Mouse (Mus musculus) thymus, postnatal 4 days (tissue): ENCODE results near the gene Slc7a1.
A peak's percentile ranks its signal among the peaks of the same experiment; 100 is the strongest.

Experiments
- DNase-seq: peaks from one replicate; pipeline ENCODE4 v3.0.0; 2021

Gene Slc7a1

GRCm38 (mm10) chr5:148399660-148400443 lies at the start of gene Slc7a1:
Gene Slc7a1, minus strand, starts transcription at chr5:148399904.
- peak; percentile 94 for DNase-seq

GRCm38 (mm10) chr5:148444974-148445373 lies 45.3 kb upstream of the Slc7a1 start:
- DNase-seq: no peak

- DNase-seq: no peak
These were observed 44.0 kb upstream of the Slc7a1 start for GRCm38 (mm10) chr5:148443734-148444133.

- DNase-seq: no peak
These were observed 36.0 kb upstream of the Slc7a1 start for GRCm38 (mm10) chr5:148435660-148436059.

- DNase-seq: no peak
These were observed 32.4 kb upstream of the Slc7a1 start for GRCm38 (mm10) chr5:148432121-148432520.

- DNase-seq: no peak
These were observed 29.1 kb upstream of the Slc7a1 start for GRCm38 (mm10) chr5:148428846-148429245.

- no peak for DNase-seq
These were observed 25.4 kb upstream of the Slc7a1 start for GRCm38 (mm10) chr5:148425136-148425535.

- DNase-seq: no peak
These were observed 21.6 kb upstream of the Slc7a1 start for GRCm38 (mm10) chr5:148421326-148421725.

GRCm38 (mm10) chr5:148419112-148419526 lies 19.4 kb upstream of the Slc7a1 start:
- no peak for DNase-seq

- DNase-seq: no peak
These were observed 18.7 kb upstream of the Slc7a1 start for GRCm38 (mm10) chr5:148418436-148418835.

- no peak for DNase-seq
These were observed 18.1 kb upstream of the Slc7a1 start for GRCm38 (mm10) chr5:148417756-148418155.

GRCm38 (mm10) chr5:148416461-148416860 lies 16.8 kb upstream of the Slc7a1 start:
- DNase-seq: no peak

GRCm38 (mm10) chr5:148414233-148414632 lies 14.5 kb upstream of the Slc7a1 start:
- DNase-seq: no peak

GRCm38 (mm10) chr5:148412504-148412903 lies 12.8 kb upstream of the Slc7a1 start:
- no peak for DNase-seq

GRCm38 (mm10) chr5:148409465-148409864 lies 9.8 kb upstream of the Slc7a1 start:
- DNase-seq: no peak

- DNase-seq: no peak
These were observed 7.2 kb upstream of the Slc7a1 start for GRCm38 (mm10) chr5:148406913-148407312.

- DNase-seq: no peak
These were observed 4.8 kb upstream of the Slc7a1 start for GRCm38 (mm10) chr5:148404548-148404947.

- no peak for DNase-seq
These were observed 2.9 kb upstream of the Slc7a1 start for GRCm38 (mm10) chr5:148402641-148403040.

GRCm38 (mm10) chr5:148398766-148399659 lies 691 bp downstream of the Slc7a1 start:
- DNase-seq: peak; percentile 72

GRCm38 (mm10) chr5:148398451-148398765 lies 1.3 kb downstream of the Slc7a1 start:
- no peak for DNase-seq

- DNase-seq: no peak
These were observed 1.8 kb downstream of the Slc7a1 start for GRCm38 (mm10) chr5:148397911-148398310.

- DNase-seq: no peak
These were observed 2.3 kb downstream of the Slc7a1 start for GRCm38 (mm10) chr5:148397418-148397817.

- DNase-seq: no peak
These were observed 6.4 kb downstream of the Slc7a1 start for GRCm38 (mm10) chr5:148393316-148393715.

GRCm38 (mm10) chr5:148392831-148393230 lies 6.9 kb downstream of the Slc7a1 start:
- no peak for DNase-seq
